Mouse (Mus musculus) midbrain, postnatal 0 days (tissue): Measurements from ENCODE around the gene Cfap61. TPM values are rescaled to one million over a fixed set of nuclear protein-coding genes. Genes with fewer than 3 reads are reported as not detected.

Source experiments
- ATAC-seq: fragments of 200-750 bp; cut with Nextera tagmentation; 2 replicates; pipeline ENCODE4 v1.8.0; 2017; ENCODE audit warnings: moderate number of reproducible peaks, mild to moderate bottlenecking, moderate TSS enrichment, moderate library complexity; ENCODE audit not compliant: low FRiP score
- DNase-seq: peaks from one replicate; pipeline ENCODE4 v3.0.0-alpha.2; 2015; ENCODE audit warnings: low spot score
- H3K27ac ChIP-seq: fragments of 300-500 bp; sonication (generic); 2 replicates; pipeline ENCODE4 v1.5.1; 2014; ENCODE audit warnings: low read depth, mild to moderate bottlenecking, low read length, mixed read lengths
- H3K27me3 ChIP-seq: fragments of 300-500 bp; sonication (generic); 2 replicates; pipeline ENCODE4 v1.6.1; 2014; ENCODE audit warnings: low read length, control low read depth, mixed read lengths; ENCODE audit not compliant: insufficient read depth
- H3K36me3 ChIP-seq: fragments of 300-500 bp; sonication (generic); 2 replicates; pipeline ENCODE4 v1.6.1; 2014; ENCODE audit warnings: low read length, control low read depth, mixed read lengths; ENCODE audit not compliant: insufficient read depth
- H3K4me1 ChIP-seq: fragments of 300-500 bp; sonication (generic); 2 replicates; pipeline ENCODE4 v1.6.1; 2014; ENCODE audit warnings: mild to moderate bottlenecking, control low read depth, antibody characterized with exemption, low read length, mixed read lengths; ENCODE audit not compliant: insufficient read depth
- H3K4me2 ChIP-seq: fragments of 300-500 bp; sonication (generic); 2 replicates; pipeline ENCODE4 v1.6.1; 2014; ENCODE audit warnings: low read depth, mild to moderate bottlenecking, low read length, mixed read lengths; ENCODE audit not compliant: poor library complexity, severe bottlenecking
- H3K4me3 ChIP-seq: fragments of 300-500 bp; sonication (generic); 2 replicates; pipeline ENCODE4 v1.5.1; 2014; ENCODE audit warnings: low read depth, mild to moderate bottlenecking, low read length, moderate library complexity
- H3K9ac ChIP-seq: fragments of 300-500 bp; sonication (generic); replicated peaks from 2 replicates; pipeline ENCODE4 v1.6.1; 2014; ENCODE audit warnings: mild to moderate bottlenecking, low read length, moderate library complexity, mixed read lengths; ENCODE audit not compliant: poor library complexity, severe bottlenecking
- H3K9me3 ChIP-seq: fragments of 300-500 bp; sonication (generic); 2 replicates; pipeline ENCODE4 v1.6.1; 2016; ENCODE audit warnings: low read length, control low read depth
- CTCF ChIP-seq: IDR thresholded peaks from 2 replicates; pipeline ENCODE4 v1.5.1; 2016; ENCODE audit warnings: antibody characterized with exemption, mild to moderate bottlenecking
- WGBS: fragments of 180-500 bp; shearing (Covaris S2); extraction: QIAGEN DNeasy Blood & Tissue Kit; methylation state at CpG from one replicate; pipeline ENCODE4 v1.1.7; 2014; 5-methylcytosine and 5-hydroxymethylcytosine counted together
- polyA plus RNA-seq: library from polyadenylated mRNA; unstranded; fragments of >200 nt; fragmentation: Nextera tagmentation; extraction: Ambion mirVana; gene quantifications from 2 replicates; pipeline ENCODE4 v1.2.1, GENCODE M21; 2015
- total RNA-seq: library from RNA; depleted of rRNA; stranded (reverse); fragments of >200 nt; gene quantifications from 2 replicates; pipeline ENCODE4 v1.2.3, GENCODE M21; 2014

The Cfap61 gene
- total and polyA plus RNA-seq, 2 experiments from 2014 or later: 2.5 to 3.7 TPM

- ATAC-seq (no peak), DNase-seq (no peak)
- Histone ChIP-seq H3K27ac (no peak overlapping the region), H3K9ac (no peak overlapping the region), H3K9me3 (no peaks in the 10 kb centered on the region), H3K27me3 (no peaks in the 10 kb centered on the region), H3K4me2 (no peak overlapping the region), H3K4me3 (no peak overlapping the region), H3K4me1 (peaks cover 3% of the 10 kb centered on the region; the same call in 1 of the 2 replicates), H3K36me3 (no peaks in the 10 kb centered on the region)
- TF ChIP-seq CTCF: no peak
- 44% methylated on average over 7 of the region's 7 CpGs for WGBS
Observed at GRCm38 (mm10) chr2:145948402-145948954, 13.9 kb downstream of the Cfap61 start.

- peak; percentile 26 for DNase-seq
- H3K9ac ChIP-seq: no peak overlapping the region
- H3K27me3 ChIP-seq: no peaks in the 10 kb centered on the region
- no peaks in the 10 kb centered on the region for H3K9me3 ChIP-seq
- H3K4me3 ChIP-seq: no peak overlapping the region
- no peak for TF ChIP-seq CTCF
- WGBS: 10% methylated on average over 11 of the region's 11 CpGs
- peak; percentile 26; the same call in 1 of the 2 replicates for ATAC-seq
- H3K27ac ChIP-seq: no peak overlapping the region
- H3K4me1 ChIP-seq: peaks cover 3% of the 10 kb centered on the region; the same call in 1 of the 2 replicates
- no peaks in the 10 kb centered on the region for H3K36me3 ChIP-seq
- no peak overlapping the region for H3K4me2 ChIP-seq
Observed at GRCm38 (mm10) chr2:145949475-145950068, 15.0 kb downstream of the Cfap61 start.

GRCm38 (mm10) chr2:145950239-145950638, 15.7 kb downstream of the Cfap61 start:
- Histone ChIP-seq H3K36me3 (no peaks in the 10 kb centered on the region), H3K9me3 (no peaks in the 10 kb centered on the region), H3K9ac (no peak overlapping the region), H3K27ac (no peak overlapping the region), H3K4me3 (no peak overlapping the region), H3K4me2 (no peak overlapping the region), H3K27me3 (no peaks in the 10 kb centered on the region), H3K4me1 (peaks cover 3% of the 10 kb centered on the region; the same call in 1 of the 2 replicates)
- ATAC-seq (peak; percentile 32; the same call in 1 of the 2 replicates), DNase-seq (no peak)
- TF ChIP-seq CTCF: no peak
- whole genome bisulfite sequencing: 17% methylated on average over 10 of the region's 10 CpGs

- WGBS: 92% methylated on average over 5 of the region's 5 CpGs
- no peak for TF ChIP-seq CTCF
- DNase-seq (no peak), ATAC-seq (no peak)
- H3K9me3 ChIP-seq: no peaks in the 10 kb centered on the region
- H3K27me3 ChIP-seq: no peaks in the 10 kb centered on the region
- H3K9ac ChIP-seq: no peak overlapping the region
- no peaks in the 10 kb centered on the region for H3K36me3 ChIP-seq
- no peak overlapping the region for H3K4me2 ChIP-seq
- H3K4me1 ChIP-seq: peaks cover 3% of the 10 kb centered on the region; the same call in 1 of the 2 replicates
- no peak overlapping the region for H3K4me3 ChIP-seq
- H3K27ac ChIP-seq: no peak overlapping the region
Observed at GRCm38 (mm10) chr2:145952726-145953125, 18.1 kb downstream of the Cfap61 start.

GRCm38 (mm10) chr2:145955844-145956243, 21.3 kb downstream of the Cfap61 start:
- H3K4me1 ChIP-seq: no peaks in the 10 kb centered on the region
- WGBS: 49% methylated on average over 10 of the region's 10 CpGs
- H3K36me3 ChIP-seq: no peaks in the 10 kb centered on the region
- no peak overlapping the region for H3K27ac ChIP-seq
- H3K9me3 ChIP-seq: no peaks in the 10 kb centered on the region
- DNase-seq (no peak), ATAC-seq (no peak)
- H3K9ac ChIP-seq: no peak overlapping the region
- TF ChIP-seq CTCF: no peak
- no peak overlapping the region for H3K4me3 ChIP-seq
- H3K4me2 ChIP-seq: no peak overlapping the region
- H3K27me3 ChIP-seq: no peaks in the 10 kb centered on the region

- H3K4me1 ChIP-seq: no peaks in the 10 kb centered on the region
- H3K27me3 ChIP-seq: no peaks in the 10 kb centered on the region
- no peak overlapping the region for H3K4me2 ChIP-seq
- TF ChIP-seq CTCF: no peak
- ATAC-seq (no peak), DNase-seq (no peak)
- 51% methylated on average over 5 of the region's 5 CpGs for WGBS
- H3K27ac ChIP-seq: no peak overlapping the region
- no peaks in the 10 kb centered on the region for H3K36me3 ChIP-seq
- H3K9ac ChIP-seq: no peak overlapping the region
- no peaks in the 10 kb centered on the region for H3K9me3 ChIP-seq
- no peak overlapping the region for H3K4me3 ChIP-seq
Observed at GRCm38 (mm10) chr2:145956318-145956717, 21.7 kb downstream of the Cfap61 start.
